Mouse (Mus musculus) limb, embryonic 14.5 days (tissue): ENCODE data around the gene Tmco3. TPM values are rescaled to one million over a fixed set of nuclear protein-coding genes. Genes with fewer than 3 reads are reported as not detected.
A peak's percentile ranks its signal among the peaks of the same experiment; 100 is the strongest.

ENCODE experiments used
- ATAC-seq: fragments of 200-750 bp; cut with Nextera tagmentation; 2 replicates; pipeline ENCODE4 v1.8.0; 2017; ENCODE audit warnings: low read depth, moderate number of reproducible peaks, moderate TSS enrichment; ENCODE audit not compliant: low FRiP score
- DNase-seq: peaks from one replicate; pipeline ENCODE4 v3.0.0-alpha.2; 2015; ENCODE audit warnings: low spot score
- H3K27ac ChIP-seq: fragments of 300-500 bp; sonication (generic); replicated peaks from 2 replicates; pipeline ENCODE4 v1.5.1; 2014; ENCODE audit warnings: low read depth, mild to moderate bottlenecking, low read length, moderate library complexity, mixed read lengths
- H3K27me3 ChIP-seq: fragments of 300-500 bp; sonication (generic); 2 replicates; pipeline ENCODE4 v1.6.1; 2014; ENCODE audit warnings: low read length, mixed read lengths; ENCODE audit not compliant: control insufficient read depth, insufficient read depth
- H3K36me3 ChIP-seq: fragments of 300-500 bp; sonication (generic); 2 replicates; pipeline ENCODE4 v1.6.1; 2014; ENCODE audit warnings: mild to moderate bottlenecking, low read length, moderate library complexity, mixed read lengths; ENCODE audit not compliant: control insufficient read depth, insufficient read depth
- H3K4me1 ChIP-seq: fragments of 300-500 bp; sonication (generic); 2 replicates; pipeline ENCODE4 v1.6.1; 2014; ENCODE audit warnings: antibody characterized with exemption, low read length, mixed read lengths; ENCODE audit not compliant: control insufficient read depth, insufficient read depth
- H3K4me2 ChIP-seq: fragments of 300-500 bp; sonication (generic); replicated peaks from 2 replicates; pipeline ENCODE4 v1.6.1; 2014; ENCODE audit warnings: low read depth, mild to moderate bottlenecking, low read length, moderate library complexity; ENCODE audit not compliant: severe bottlenecking
- H3K4me3 ChIP-seq: fragments of 300-500 bp; sonication (generic); replicated peaks from 2 replicates; pipeline ENCODE4 v1.5.1; 2014; ENCODE audit warnings: low read length
- H3K9ac ChIP-seq: fragments of 300-500 bp; sonication (generic); 2 replicates; pipeline ENCODE4 v1.6.1; 2014; ENCODE audit warnings: mild to moderate bottlenecking, low read depth, low read length, moderate library complexity; ENCODE audit not compliant: severe bottlenecking
- H3K9me3 ChIP-seq: fragments of 300-500 bp; sonication (generic); 2 replicates; pipeline ENCODE4 v1.6.1; 2016; ENCODE audit warnings: low read length; ENCODE audit not compliant: control insufficient read depth
- POLR2A ChIP-seq: fragments of 200-500 bp; IDR thresholded peaks from 2 replicates; pipeline ENCODE4 v1.8.0; 2012; ENCODE audit warnings: inconsistent platforms, mild to moderate bottlenecking, moderate library complexity, borderline replicate concordance; ENCODE audit not compliant: insufficient read depth, insufficient read length; ENCODE audit errors: extremely low read depth
- WGBS: fragments of 180-500 bp; shearing (Covaris S2); extraction: QIAGEN DNeasy Blood & Tissue Kit; methylation state at CpG from one replicate; pipeline ENCODE4 v1.1.7; 2014; 5-methylcytosine and 5-hydroxymethylcytosine counted together
- polyA plus RNA-seq, 2 experiments: library from polyadenylated mRNA; depleted of rRNA in 1 of 2; stranded (reverse) in 1 of 2; unstranded in 1 of 2; fragments of >200 nt; fragmentation: Nextera tagmentation in 1 of 2; extraction: Ambion mirVana in 1 of 2; gene quantifications; 2 replicates each; pipeline versions ENCODE4 v1.2.1 to v1.2.3; 2012 to 2014

The Tmco3 gene
- polyA plus RNA-seq, 2 experiments = 39.4 to 47.0 TPM

DNA sequence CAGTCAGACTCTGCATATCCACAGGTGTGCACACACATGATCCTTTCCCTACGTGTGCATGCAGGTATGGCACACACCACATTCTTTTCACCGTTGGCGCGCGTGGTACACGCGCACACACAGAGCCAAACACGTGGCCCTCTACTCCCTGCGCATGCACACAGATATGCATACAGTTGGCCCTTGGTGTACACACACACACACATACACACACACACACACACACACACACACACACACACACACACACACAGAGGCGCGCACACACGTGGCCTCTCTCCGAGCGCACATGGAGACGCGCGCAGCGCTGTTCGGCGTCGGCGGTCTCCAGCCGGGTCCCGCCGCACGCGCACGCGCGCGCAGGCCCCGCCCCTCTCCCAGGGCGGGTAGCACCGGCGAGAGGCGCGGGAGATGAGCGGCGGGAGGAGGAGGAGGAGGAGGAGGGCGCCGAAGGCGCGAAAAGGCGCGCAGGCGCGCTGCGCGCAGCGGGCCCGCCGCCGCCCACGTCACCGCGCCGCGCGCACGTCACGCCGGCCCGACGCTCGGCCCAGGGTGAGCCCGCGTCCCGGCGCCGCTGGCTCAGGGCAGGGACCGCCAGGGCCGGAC is 50.4 kb downstream of the Tmco3 start, which contains the start of gene Tfdp1:
Tfdp1 (plus strand) TSS at position 497 of the 606 bp plus-strand sequence.
- peak; percentile 85 for DNase-seq
- peak within 1 kb of the TSS; percentile 82 for H3K4me3 ChIP-seq
- H3K27me3 ChIP-seq = no peaks in the 10 kb centered on the region
- H3K27ac ChIP-seq = peak within 1 kb of the TSS; percentile 76
- peaks cover 31% of the 10 kb centered on the region for H3K36me3 ChIP-seq
- peak; percentile 94 for ATAC-seq
- no peaks in the 10 kb centered on the region for H3K9me3 ChIP-seq
- 2% methylated on average over 23 of the region's 72 CpGs for whole genome bisulfite sequencing
- peak; percentile 33; the same call in 1 of the 2 replicates for TF ChIP-seq POLR2A
- peak within 1 kb of the TSS; percentile 77 for H3K4me2 ChIP-seq
- peaks cover 10% of the 10 kb centered on the region; the same call in 1 of the 2 replicates for H3K4me1 ChIP-seq
- peak within 1 kb of the TSS; percentile 93 for H3K9ac ChIP-seq

DNA sequence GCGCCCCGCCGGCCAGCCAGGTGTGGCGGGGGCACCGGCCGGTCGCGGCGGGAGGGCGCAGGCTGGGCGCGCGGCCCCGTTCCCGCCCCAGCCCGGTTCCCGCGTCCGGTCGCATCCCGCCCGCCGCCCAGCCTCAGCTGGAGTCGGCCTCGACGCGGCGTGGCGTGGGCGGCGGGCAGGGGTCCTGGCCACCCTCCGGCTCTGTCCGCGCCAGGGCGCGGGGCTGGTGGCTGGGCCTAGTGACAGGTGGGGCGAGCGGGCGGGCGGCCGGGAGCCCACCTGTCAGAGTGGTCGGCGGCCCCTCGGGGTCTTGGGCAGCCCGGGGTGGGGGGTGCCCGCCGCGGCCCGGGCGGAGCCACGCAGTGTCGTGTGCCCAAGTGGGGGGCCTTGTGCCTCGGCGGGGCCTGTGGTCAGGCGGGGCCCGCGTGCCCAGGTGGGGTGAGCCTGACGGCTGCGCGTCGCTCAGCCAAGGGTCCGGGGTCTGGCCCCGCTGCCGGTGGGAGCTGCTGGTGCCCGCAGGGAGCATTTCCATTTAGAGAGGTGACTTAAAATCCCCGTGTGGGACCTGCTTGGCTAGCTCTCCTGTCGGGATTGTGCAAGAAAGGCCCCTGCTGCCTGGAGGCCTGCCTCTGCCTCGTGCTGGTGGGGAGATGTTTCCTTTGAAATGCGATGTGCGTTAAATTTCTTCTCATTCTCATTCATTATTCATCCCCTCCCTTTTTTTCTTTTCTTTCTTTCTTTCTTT is 51.1 kb downstream of the Tmco3 start:
- WGBS = under 1% methylated on average over 33 of the region's 70 CpGs
- DNase-seq (peak; percentile 25), ATAC-seq (peak; percentile 54)

DNA sequence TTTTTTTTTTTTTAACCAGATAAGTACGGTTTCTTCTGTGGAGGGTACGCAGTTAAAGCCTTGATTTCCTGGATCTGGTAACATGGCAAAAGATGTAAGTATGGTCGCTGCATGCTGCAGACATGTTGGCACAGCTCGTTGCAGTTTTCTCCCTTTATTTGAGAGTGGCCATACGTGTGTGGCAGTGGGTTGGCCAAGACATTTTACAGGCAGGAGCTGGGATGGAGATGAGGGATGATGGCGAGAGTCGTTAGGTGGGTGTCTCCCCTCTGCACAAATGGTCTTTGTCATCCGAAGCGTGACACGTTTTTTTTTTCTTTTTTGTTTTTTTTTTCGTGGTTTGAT is 51.6 kb downstream of the Tmco3 start:
- no peaks in the 10 kb centered on the region for H3K27me3 ChIP-seq
- peak overlapping the region; percentile 82 for H3K4me3 ChIP-seq
- no peak overlapping the region; the same call in 1 of the 2 replicates for H3K27ac ChIP-seq
- no peak for DNase-seq
- 2% methylated on average over 11 of the region's 11 CpGs for WGBS
- no peak for TF ChIP-seq POLR2A
- H3K9ac ChIP-seq = peak overlapping the region; percentile 93
- peaks cover 44% of the 10 kb centered on the region for H3K36me3 ChIP-seq
- H3K4me2 ChIP-seq = peak overlapping the region; percentile 77
- H3K4me1 ChIP-seq = peaks cover 10% of the 10 kb centered on the region; the same call in 1 of the 2 replicates
- no peaks in the 10 kb centered on the region for H3K9me3 ChIP-seq
- ATAC-seq = no peak

More for the DNA sequence above, 51.1 kb downstream of the Tmco3 start:
- H3K36me3 ChIP-seq = peaks cover 39% of the 10 kb centered on the region
- peaks cover 10% of the 10 kb centered on the region; the same call in 1 of the 2 replicates for H3K4me1 ChIP-seq
- peak overlapping the region; percentile 93 for H3K9ac ChIP-seq
- H3K27me3 ChIP-seq = no peaks in the 10 kb centered on the region
- no peak for TF ChIP-seq POLR2A
- H3K4me3 ChIP-seq = peak overlapping the region; percentile 82
- peak overlapping the region; percentile 77 for H3K4me2 ChIP-seq
- H3K27ac ChIP-seq = peak overlapping the region; percentile 76
- no peaks in the 10 kb centered on the region for H3K9me3 ChIP-seq

DNA sequence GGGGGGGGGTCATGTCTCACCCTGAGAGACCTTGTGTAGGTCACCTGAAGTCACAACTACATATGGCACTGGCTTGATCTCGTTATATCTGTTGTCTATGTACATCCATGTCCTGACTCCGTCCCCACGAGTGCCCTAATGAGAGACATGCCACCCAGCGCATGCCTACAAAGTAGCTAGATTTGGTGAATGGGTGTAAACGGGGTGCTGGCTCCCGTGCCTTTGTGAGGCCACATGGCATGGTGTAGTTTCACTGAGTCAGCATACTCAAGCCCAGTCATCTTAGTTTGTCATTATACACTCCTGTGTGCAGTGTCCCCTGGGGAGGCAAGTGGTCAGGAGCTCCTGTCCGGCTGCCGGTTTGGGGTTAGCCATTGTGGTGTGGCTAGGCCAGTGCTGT is 52.7 kb downstream of the Tmco3 start:
- Histone ChIP-seq H3K4me1 (peaks cover 10% of the 10 kb centered on the region; the same call in 1 of the 2 replicates), H3K9ac (peak overlapping the region; percentile 93), H3K9me3 (no peaks in the 10 kb centered on the region), H3K4me3 (peak overlapping the region; percentile 82), H3K36me3 (peaks cover 54% of the 10 kb centered on the region), H3K27me3 (no peaks in the 10 kb centered on the region), H3K4me2 (peak overlapping the region; percentile 77; the same call in 1 of the 2 replicates), H3K27ac (no peak overlapping the region)
- DNase-seq (no peak), ATAC-seq (no peak)
- 82% methylated on average over 8 of the region's 8 CpGs for WGBS
- TF ChIP-seq POLR2A = no peak

DNA sequence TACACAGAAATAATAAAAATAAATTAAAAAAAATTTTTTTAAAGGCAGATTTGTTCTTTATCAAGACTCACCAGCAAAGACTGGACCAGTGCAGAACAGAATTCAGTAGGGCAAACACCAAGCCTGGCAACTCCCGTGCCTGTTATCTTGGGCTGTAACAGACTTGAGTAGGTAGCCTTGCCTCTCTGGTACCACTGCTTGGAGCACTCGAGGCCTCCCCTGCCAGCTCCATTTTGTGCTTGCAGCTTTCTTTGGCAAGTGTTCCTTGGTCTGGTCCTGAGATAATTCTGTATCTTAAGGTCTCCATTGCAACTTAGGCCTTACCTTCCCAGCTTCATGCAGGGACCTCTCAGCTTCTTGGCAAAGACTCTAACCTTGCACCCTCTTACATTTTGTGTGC is 54.4 kb downstream of the Tmco3 start:
- WGBS = 87% methylated on average over 2 of the region's 2 CpGs
- ATAC-seq = no peak
- Histone ChIP-seq H3K4me1 (peaks cover 10% of the 10 kb centered on the region; the same call in 1 of the 2 replicates), H3K9ac (no peak overlapping the region; the same call in 1 of the 2 replicates), H3K9me3 (no peaks in the 10 kb centered on the region), H3K4me2 (no peak overlapping the region), H3K36me3 (peaks cover 71% of the 10 kb centered on the region), H3K27ac (no peak overlapping the region), H3K27me3 (no peaks in the 10 kb centered on the region), H3K4me3 (no peak overlapping the region)
- TF ChIP-seq POLR2A = no peak
- DNase-seq = no peak
